Mouse (Mus musculus) heart, postnatal 14 days (tissue): Measurements from ENCODE around the gene Tradd. TPM values are rescaled to one million over a fixed set of nuclear protein-coding genes. Genes with fewer than 3 reads are reported as not detected.

Source experiments
- DNase-seq, 2 experiments: peaks; one replicate each; pipeline ENCODE4 v3.0.0; 2021 to 2022
- intact Hi-C: fragments of 180-260 bp; cut with DNase I; formaldehyde crosslinking; loops from one replicate; pipeline ENCODE4 v1.15.1; 2025
- long read RNA-seq, 2 experiments: library from polyadenylated mRNA; stranded (forward); transcript quantifications; one replicate each; pipeline ENCODE4 v2.0.0; 2021
- total RNA-seq, 2 experiments: library from RNA; stranded (reverse); gene quantifications; 2 replicates each; pipeline ENCODE4 v1.2.3; 2021

Tradd gene
- total RNA-seq, result 1 to 10 TPM; 6.3 to 7.2 TPM
- long read RNA-seq, experiment 1, transcript Tradd-201 (5 exons, 1,689 nt), result major isoform, 10 of 17 reads
- long read RNA-seq, experiment 1, partial matches to known transcripts, result 1 of 17 reads
- long read RNA-seq, experiment 1, other reads (novel, unspliced or antisense), result 6 of 17 reads
- long read RNA-seq, experiment 2, transcript Tradd-201 (5 exons, 1,689 nt), result major isoform, 6 of 7 reads
- long read RNA-seq, experiment 2, partial matches to known transcripts, result 0 of 7 reads
- long read RNA-seq, experiment 2, other reads (novel, unspliced or antisense), result 1 of 7 reads

DNA sequence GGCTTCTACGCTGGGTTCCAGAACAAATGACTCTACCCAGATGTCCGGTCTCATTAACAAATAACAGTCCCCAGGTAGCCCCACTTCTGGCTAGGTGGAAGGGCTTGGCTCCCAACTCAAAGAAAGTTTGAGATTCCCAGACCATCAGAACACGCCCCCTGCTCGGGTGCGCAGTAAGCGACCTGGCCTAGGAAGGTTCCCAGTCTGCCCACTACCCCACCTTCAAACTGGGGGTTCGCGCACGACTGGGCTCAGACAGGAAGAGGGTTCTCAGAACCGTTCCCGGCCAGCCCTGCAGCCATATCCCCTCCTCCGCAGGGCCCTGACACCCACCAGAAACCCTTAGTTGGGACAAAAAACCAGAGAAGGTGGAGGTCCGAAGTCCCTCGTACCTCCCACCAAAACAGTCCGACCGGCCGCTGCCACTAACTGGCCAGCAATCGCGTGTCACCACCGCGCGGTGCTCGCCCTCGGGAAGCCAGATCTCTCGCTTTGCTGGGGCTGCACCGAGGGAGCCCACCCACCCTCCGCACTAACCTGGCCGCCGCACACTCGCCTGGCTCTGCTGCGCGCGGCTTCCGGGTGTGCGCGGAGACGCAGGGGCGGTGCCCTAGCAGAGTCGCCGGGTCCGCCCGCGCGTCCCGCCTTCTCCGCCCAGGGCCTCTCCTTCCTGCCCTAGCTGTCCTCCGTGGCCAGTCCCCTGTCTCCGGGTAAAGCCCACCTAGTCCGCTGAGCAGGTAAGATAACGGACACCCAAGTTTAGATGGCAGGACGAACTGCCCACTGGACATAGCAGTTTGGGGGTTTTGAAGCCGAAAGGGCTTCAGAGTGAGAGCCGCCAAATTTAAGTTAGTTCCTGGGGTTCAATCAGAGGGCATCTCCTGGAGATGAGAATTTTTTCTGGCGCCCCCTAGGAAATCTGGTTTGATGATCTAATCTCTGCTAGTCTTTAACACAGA, at the start of gene Tradd, which contains the start of gene Fbxl8:
TSS of gene Tradd (minus strand) at position 586 of the 959 bp plus-strand sequence.
TSS of gene Fbxl8 (plus strand) at position 625 of the 959 bp plus-strand sequence.
- intact Hi-C loops, result loop anchor here (5.0 kb wide), 1 partner anchor 127 kb away; no protein-coding TSS in a partner anchor
- peak; percentile 83 to 84 for DNase-seq

DNA sequence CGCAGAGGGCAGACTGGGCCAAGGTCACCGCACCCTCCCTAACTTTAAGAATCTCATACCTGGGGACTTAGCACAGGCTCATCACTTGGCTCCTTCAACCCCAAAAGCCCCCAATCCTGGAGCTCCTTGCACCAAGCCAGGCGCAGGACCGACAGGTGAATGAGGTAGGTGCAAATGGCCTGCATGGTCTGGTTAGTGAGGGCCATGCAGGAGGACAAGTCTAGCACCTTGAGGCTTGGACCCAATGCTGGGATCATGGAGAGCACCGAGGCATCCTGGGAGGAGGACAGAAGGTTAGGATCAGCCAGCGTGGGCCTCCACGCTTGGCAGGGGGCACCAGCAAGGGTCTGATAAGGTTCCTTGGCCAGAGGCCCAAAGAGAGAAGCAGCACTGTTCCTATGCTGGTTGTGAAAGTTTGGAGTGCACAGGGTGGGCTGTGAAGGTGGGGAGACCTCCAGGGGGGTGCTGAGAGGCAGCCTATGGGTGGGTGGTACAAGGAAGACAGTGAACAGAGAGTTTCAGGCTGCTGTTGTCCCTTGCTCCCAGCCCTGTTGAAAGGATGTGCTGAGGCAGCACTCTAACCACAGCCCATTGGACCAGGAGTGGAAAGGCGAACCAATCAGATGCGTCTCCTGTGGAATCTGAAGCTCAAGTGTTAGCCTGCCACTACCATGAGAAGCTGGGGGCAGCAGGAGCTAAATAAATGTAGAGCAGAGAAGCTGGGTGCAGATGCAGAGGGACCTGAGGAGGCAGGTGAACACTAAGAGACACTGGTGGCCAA, 49.4 kb upstream of the Tradd start:
- no peak for DNase-seq
- intact Hi-C loops, result no loop called here

DNA sequence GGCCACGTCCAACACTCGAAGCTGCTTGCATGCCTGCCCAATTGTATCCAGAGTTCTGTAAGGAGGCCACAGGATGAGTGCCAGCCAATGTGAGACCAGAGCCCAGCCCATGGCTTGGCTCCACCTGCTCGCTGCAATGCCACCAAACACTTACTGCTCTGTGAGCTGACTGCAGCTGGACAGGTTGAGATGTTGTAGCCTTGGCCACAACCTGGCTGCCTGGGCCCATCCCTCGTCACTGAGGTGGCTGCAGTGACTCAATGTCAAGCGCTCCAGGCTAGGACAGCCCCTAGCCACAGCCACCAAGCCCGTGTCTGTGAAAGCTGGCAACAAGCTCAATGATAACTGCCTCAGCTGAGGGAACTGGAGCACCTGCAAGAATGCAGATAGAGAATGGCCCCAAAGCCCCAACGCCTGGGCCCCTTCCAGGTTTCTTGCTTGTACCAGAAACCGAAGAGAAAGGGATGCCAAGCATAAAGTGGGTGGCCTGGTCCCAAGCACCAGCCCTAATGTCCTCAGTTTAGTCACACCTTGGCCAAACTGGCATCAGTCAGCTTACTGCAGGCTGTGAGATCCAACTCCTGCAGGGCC, 48.6 kb upstream of the Tradd start:
- intact Hi-C loops, result no loop called here
- peak; percentile 27 to 37 for DNase-seq

DNA sequence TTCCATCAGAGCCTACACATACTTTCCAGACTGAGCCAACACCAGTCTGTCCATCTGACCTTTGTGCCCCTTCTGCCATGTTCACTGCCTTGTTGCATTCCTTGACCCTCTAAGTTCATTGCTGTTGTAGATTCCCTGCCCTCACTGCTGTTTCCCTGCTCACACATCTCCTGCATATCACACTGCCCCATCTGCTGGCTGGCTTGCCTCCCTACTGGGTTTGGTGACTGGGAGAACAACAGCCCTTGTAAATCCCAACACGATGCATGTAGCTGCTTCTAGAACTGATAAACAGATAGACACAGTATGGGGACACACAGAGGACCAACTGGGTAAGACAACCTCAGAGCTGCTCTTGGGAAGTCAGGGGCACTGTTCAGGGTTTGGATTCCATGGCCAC, 47.3 kb upstream of the Tradd start:
- DNase-seq, result no peak
- intact Hi-C loops, result no loop called here

DNA sequence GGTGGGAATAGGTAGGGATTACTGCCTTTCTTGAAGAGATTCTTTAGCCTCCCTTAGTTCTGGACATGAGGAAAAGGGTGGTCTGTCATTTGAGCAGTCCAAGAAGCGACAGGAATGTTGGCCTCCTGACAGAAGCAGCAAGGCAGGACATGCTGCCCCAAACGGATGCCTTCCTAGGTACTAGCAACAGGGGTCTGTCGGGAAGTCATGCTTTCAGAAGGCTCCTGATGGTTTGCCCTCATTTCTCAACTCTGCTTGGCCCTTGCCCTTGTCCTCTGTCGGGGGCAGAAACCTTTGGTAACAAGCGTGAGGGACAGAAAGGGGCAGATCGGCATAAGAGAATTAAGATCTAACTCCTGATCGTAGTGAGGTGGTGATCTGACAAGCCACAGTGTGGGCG, 45.7 kb upstream of the Tradd start:
- intact Hi-C loops, result no loop called here
- no peak for DNase-seq

DNA sequence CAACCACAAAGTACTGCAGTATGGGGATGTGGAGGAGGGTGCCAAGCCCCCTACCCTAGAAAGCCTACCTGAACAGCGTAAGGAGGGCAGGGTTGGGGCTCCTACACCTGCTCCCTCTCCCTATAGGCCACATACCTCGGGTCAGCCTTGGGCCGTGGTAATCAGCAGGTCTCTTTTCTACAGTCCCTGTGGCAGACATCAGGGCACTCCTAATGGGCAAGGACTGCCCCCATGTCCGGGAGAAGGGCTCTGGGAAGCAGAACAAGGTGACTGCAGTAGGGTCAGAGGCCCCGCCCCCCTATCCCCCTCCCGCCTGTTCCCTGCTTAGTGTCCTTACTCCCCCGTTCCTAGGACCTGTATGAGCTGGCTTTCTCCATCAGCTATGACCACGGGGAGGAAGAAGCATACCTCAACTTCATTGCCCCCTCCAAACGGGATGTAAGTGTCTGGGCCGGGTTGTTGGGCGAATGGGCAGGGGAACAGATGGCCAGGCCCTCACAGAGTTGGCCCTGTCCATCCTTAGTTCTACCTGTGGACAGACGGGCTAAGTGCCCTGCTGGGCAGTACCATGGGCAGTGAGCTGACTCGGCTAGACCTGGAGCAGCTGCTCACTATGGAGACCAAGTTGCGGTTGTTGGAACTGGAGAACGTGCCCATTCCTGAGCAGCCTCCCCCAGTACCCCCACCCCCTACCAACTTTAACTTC, 44.9 kb upstream of the Tradd start:
- no peak for DNase-seq
- intact Hi-C loops, result no loop called here

DNA sequence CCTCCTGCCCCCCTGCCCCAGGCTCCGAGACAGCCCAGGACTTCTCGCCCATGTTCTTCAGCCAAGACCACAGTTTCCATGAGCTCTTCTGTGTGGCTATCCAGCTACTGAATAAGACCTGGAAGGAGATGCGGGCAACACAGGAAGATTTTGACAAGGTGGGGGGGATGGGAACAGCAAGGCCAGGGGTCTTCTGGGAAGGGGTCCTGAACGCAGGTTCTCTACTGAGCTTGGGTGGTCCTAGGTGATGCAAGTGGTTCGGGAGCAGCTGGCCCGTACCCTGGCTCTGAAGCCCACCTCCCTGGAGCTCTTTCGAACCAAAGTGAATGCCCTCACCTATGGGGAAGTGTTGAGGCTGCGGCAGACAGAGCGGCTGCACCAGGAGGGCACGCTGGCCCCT, 44.0 kb upstream of the Tradd start:
- no peak for DNase-seq
- intact Hi-C loops, result no loop called here

DNA sequence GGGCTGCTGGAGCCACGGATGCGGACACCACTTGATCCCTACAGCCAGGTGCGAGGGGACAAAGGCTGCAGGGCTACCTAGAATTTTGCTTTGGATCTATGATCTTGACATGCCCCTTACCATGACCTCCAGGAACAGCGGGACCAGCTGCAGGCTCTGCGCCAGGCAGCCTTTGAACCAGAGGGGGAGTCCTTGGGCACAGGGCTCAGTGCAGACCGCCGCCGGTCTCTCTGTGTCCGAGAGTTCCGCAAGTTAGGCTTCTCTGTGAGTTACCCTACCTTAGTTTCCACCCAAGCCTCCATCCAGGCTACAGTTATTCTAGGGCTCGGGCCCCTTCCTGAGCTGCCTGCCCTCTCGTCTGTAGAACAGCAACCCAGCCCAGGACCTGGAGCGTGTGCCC, 43.3 kb upstream of the Tradd start:
- DNase-seq, result no peak
- intact Hi-C loops, result no loop called here

DNA sequence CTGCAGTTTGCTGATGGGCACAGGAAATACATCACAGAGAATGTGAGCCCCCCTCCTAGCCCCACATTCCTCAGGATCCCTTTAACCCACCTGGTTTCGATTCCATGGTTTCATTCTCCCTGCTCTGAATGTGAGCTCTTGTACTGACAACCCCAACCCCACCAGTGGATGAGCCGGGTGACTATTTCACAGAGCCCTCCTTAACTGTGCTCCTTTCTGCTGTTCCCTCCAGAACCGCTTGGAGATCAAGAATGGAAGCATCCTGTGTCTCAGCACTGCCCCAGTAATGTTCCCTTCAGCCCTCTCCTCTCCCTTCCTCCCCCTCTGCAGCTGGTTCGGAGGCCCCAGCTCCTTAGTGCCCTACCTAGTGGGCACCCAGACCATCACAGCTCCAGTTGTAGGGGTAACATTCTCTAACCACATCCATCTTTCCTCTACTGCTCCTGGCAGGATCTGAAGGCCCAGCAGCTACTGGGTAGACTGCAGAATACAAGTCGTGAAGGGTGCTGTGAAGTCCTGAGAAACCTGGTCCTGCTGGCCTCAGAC, 41.8 kb upstream of the Tradd start:
- intact Hi-C loops, result no loop called here
- DNase-seq, result no peak

DNA sequence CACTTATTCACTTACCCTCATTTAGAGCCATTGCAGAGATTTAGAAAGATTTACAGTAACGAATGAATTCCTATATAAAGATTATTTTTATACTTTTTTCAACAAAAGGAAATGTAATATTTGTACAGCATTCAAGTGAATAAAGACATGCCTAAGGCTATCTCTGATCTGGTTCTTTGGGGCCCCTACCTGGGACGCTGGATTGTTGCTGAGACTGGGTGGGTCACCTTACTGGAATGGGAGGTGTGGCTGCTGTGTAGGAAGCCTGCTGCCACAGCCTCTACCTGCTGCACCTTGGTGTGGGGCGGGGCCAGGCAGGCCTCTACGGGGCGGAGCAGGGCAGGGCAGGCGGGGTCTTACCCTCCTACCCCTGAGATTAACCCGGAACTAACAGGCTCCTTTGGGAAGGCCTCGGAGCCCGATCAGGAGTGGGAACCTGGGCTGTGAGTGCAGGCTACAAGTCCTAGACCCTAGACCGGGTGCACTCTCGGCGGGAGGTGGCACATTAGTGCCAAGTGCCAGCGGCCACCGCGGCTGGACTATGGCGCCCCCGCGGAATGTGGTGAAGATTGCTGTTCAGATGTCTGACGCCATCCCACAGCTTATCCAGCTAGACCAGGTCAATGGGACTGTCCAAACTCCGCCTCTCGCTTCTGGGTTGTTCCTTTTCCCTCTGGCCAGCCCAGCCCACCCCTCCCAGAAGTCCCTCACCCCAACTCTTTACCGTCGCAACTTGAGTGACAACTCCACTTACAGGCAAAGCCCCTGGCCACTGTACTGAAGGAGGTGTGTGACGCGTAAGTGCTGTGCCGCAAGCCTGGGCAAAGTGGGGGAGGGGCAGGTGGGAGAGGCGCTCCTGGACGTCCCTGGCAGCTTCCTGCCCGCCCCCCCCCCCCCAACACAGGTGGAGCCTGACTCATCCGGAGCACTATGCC, 41.1 kb upstream of the Tradd start, which contains the start of gene Elmo3:
TSS of gene Elmo3 (plus strand) at position 391 of the 935 bp plus-strand sequence.
- intact Hi-C loops, result no loop called here
- DNase-seq, result peak; percentile 43 to 55

DNA sequence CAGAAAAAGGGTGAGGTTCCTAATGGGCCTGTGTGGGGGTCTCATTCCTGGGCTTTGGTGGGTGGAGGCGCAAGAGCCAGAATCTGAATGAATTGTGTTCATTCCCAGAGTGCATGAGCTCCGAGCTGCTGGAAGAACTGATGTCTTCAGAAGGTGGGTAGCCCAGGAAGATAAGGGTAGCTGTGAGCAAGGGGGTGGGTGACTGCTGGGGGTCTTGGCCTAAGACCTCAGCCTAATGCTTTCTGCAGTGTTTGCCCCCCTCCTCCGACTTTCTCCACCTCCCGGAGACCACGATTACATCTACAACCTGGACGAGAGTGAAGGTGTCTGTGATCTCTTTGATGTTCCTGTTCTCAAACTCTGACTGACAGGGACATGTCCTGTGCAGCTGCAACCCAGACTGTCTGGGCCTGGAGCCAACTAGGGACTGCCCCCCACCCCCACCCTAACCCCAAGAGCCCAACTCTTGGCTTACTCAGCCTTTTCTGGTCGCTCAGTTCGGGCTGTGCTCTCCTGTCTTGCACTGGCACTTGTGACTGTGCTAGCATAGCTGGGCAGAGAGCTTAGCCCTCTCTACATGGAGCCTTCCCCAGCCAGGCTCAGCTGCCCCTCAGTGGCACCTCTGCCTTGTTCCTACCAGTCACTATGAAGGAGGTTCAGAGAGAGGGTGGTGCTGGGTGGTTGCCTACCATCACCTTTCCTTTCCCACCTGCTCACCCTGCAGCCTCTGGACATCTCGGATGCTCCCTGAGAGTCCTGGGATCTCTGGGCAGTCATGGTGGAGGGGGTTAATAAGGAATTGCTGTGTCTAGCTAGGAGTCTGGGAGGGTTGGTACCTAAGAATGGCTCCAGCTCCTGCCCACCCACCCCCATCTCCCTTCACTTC, 40.2 kb upstream of the Tradd start:
- DNase-seq, result no peak
- intact Hi-C loops, result no loop called here

DNA sequence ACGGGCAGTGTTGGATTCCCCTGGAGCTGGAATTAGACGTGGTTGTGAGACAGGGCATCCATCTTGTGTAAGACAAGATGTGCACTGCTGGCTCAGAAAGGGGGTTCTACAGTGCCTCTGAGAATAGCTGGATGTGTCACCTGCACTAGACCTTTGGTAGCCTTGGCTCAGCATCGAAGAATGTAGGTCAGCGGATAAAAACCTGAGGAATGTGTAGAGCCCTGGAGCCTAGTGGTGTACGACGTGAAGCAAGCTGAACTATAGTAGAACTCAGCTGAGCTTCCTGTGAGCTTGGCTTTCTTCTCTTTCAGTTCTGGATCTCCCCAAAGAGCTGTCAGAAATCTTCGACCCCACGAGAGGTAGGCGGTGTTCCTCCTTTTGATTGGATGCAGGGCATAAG, 39.5 kb upstream of the Tradd start:
- no peak for DNase-seq
- intact Hi-C loops, result no loop called here

DNA sequence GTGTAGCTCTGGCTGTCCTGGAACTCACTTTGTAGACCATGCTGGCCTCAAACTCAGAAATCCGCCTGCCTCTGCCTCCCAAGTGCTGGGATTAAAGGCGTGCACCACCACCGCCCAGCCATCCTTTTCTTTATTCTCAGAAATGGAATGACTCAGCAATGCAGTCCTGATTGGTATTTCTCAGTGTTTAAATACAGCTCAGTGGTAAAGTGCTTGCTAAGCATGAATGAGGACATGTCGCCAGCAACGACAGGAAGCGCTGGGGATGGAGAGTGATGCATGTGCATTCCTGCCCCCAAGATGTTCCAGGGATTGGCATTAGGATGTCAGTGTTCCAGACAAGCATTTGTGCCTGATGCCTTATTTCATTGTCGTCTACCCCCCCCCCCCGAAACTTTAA, 39.0 kb upstream of the Tradd start:
- intact Hi-C loops, result no loop called here
- no peak for DNase-seq

DNA sequence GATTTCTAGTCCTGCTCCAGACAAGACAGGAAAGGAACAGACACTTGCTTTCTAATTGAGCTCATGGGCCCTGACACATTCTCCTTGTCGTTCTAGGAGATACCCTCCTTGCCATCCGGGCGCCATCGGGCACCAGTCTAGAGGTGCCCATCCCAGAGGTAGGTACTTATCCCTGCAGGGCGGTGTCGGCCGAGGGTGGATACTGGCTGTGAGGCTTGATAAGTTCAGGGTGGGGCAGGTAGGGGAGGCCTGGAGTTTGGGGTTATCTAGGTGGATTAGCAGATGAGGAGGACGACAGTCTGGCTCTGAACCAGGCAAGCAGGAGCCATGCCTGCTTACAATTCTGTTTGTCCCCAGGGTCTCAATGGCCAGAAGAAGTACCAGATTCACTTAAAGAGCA, 35.6 kb upstream of the Tradd start:
- intact Hi-C loops, result loop anchor here (2.0 kb wide), 1 partner anchor 25 kb away; no protein-coding TSS in a partner anchor
- no peak for DNase-seq

DNA sequence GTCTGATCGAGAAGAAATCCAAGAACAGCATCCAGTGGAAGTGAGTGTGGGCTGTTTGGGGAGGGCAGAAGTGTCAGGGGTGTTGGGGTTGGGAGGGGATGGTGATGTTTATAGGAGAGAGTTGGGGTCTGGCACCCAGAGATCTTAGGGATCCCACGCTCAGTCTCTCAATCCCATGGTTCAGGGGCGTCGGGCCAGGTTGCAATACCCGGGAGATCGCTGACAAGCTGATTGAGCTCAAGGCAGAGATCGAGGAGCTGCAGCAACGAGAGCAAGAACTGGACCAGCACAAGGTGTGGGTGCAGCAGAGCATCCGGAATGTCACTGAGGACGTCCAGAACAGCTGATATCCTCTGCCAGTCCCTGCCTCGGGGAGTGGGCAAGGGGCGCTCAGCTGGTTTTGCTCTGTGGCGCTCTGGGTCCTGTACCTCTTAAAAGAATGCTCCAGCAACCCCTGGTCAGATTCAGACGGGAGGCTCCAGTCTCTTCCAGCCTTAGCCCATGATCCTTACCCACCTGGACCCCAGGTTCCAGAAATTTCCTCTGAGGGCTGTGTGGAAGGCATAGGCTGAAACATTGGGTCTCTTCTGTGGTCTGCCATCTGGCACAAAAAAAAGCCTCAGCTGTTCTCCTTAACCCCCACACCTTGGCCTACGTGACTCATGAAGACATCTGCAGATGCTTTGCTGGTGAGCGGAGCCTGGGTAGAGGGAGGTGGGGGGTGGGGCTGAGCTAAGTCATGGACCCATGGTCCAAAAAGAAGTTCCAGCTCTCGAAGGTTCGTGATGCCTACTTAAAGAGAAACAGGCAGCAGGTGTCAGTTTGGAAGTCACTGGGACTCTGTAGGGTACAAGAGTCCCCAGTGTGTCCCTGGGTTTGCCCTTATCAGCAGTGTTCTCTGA, 34.2 kb upstream of the Tradd start:
- intact Hi-C loops, result loop anchor here (2.0 kb wide), 1 partner anchor 26 kb away; no protein-coding TSS in a partner anchor
- DNase-seq, result no peak
